Comparison of ENCODE assay signal across 19 mouse cellular contexts in the genomic region with DNA sequence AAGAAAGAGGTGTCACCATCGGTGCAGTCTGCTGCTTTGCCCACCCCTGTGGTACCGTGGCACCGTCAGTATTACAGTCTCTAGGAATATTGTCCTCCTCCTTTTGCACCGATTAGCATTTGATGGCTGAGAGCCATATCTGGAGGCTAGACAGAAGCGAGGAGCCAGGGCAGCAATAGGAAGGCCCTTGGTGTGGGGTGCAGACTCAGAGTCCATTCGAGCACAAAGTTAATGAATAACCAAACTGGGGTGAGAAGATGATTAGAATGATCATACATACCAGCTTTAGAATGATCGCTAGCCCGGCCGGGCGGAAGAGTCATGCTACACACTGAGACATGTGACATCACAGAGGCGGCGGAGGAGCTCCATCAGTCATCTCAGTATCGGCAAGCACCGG.
DNase-seq lines count a peak whose midpoint lies in the region; ATAC-seq lines count a peak whose summit lies in the region.
"Had no signal": no experiment of that assay in that cellular context is flagged by ENCODE, and none has a peak within 500 bp of the region (broad histone marks: within the 10 kb centered on the region; RNA-seq: fewer than 3 reads in every experiment).

No protein-coding gene starts in this region.

- DNase-seq in kidney, adult 8-10 months: peak; percentile 24 to 53
- DNase-seq in kidney, postnatal 14 days: peak; percentile 49
- no peak for DNase-seq in heart, embryonic 10.5 days (ENCODE audit: low spot score)
- DNase-seq in lung, postnatal 25 days (ENCODE audit: low spot score): no peak
- DNase-seq: adrenal gland, postnatal 25 days; cerebellum, adult 9-10 months; gastrocnemius, postnatal 14 days; heart, adult 2 months; thymus, adult 2 months; thymus, postnatal 4 days had no signal

- peaks cover 14% of the 10 kb centered on the region for H3K4me1 ChIP-seq in kidney, embryonic 14.5 days (ENCODE audit: control insufficient read depth, insufficient read depth, low read length)
- peaks cover 20% of the 10 kb centered on the region; the same call in 1 of the 2 replicates for H3K4me1 ChIP-seq in intestine, embryonic 15.5 days (replicated peaks)
- peaks cover 16% of the 10 kb centered on the region for H3K4me1 ChIP-seq in stomach, embryonic 16.5 days (ENCODE audit: control insufficient read depth, insufficient read depth, low read length)
- peaks cover 18% of the 10 kb centered on the region for H3K4me1 ChIP-seq in heart, embryonic 10.5 days

- H3K27ac ChIP-seq in kidney, embryonic 14.5 days (ENCODE audit: low read depth, low read length): no peak overlapping the region
- peak overlapping the region; percentile 58; the same call in 1 of the 2 replicates for H3K27ac ChIP-seq in intestine, embryonic 15.5 days
- H3K27ac ChIP-seq in stomach, embryonic 16.5 days (ENCODE audit: low read length): no peak overlapping the region
- H3K27ac ChIP-seq in heart, embryonic 10.5 days: no peak overlapping the region
- H3K27ac ChIP-seq: forebrain, embryonic 10.5 days; heart, adult 2 months; hindbrain, embryonic 12.5 days; liver, embryonic 14.5 days had no signal

- no peak overlapping the region for H3K4me3 ChIP-seq in kidney, embryonic 14.5 days (ENCODE audit: low read length)
- H3K4me3 ChIP-seq in intestine, embryonic 15.5 days (replicated peaks): no peak overlapping the region
- H3K4me3 ChIP-seq in stomach, embryonic 16.5 days (replicated peaks; ENCODE audit: low read length): no peak overlapping the region
- no peak overlapping the region for H3K4me3 ChIP-seq in heart, embryonic 10.5 days
- H3K4me3 ChIP-seq: forebrain, embryonic 10.5 days; heart, adult 2 months; hindbrain, embryonic 12.5 days had no signal

- 88% methylated on average over 14 of the region's 14 CpGs for WGBS in kidney, embryonic 14.5 days
- WGBS in intestine, embryonic 15.5 days: 69% methylated on average over 14 of the region's 14 CpGs
- 76% methylated on average over 14 of the region's 14 CpGs for WGBS in stomach, embryonic 16.5 days
- WGBS in heart, embryonic 10.5 days: 94% methylated on average over 14 of the region's 14 CpGs

- H3K36me3 ChIP-seq in kidney, embryonic 14.5 days (ENCODE audit: control insufficient read depth, insufficient read depth, low read length): no peaks in the 10 kb centered on the region
- H3K36me3 ChIP-seq in intestine, embryonic 15.5 days: no peaks in the 10 kb centered on the region
- no peaks in the 10 kb centered on the region for H3K36me3 ChIP-seq in stomach, embryonic 16.5 days (ENCODE audit: control insufficient read depth, insufficient read depth, low read length)
- 0 out of 2 replicates have a peak, but pooled peaks cover 3% of the 10 kb centered on the region for H3K36me3 ChIP-seq in heart, embryonic 10.5 days
- H3K36me3 ChIP-seq: hindbrain, embryonic 12.5 days had no signal

- ATAC-seq in kidney, embryonic 14.5 days (ENCODE audit: low FRiP score, low TSS enrichment): no peak
- peak; percentile 90 for ATAC-seq in intestine, embryonic 15.5 days
- peak; percentile 51; the same call in 1 of the 2 replicates for ATAC-seq in stomach, embryonic 16.5 days (ENCODE audit: insufficient read depth, low FRiP score)
- ATAC-seq: forebrain, embryonic 16.5 days; lung, postnatal 0 days had no signal

- H3K4me2 ChIP-seq in kidney, embryonic 14.5 days (replicated peaks; ENCODE audit: low read depth, low read length): no peak overlapping the region
- H3K4me2 ChIP-seq in intestine, embryonic 15.5 days (replicated peaks): no peak overlapping the region
- no peak overlapping the region for H3K4me2 ChIP-seq in stomach, embryonic 16.5 days (ENCODE audit: low read depth, low read length)
- H3K4me2 ChIP-seq: hindbrain, embryonic 12.5 days; midbrain, embryonic 11.5 days had no signal

- no peak overlapping the region for H3K9ac ChIP-seq in kidney, embryonic 14.5 days (ENCODE audit: low read depth, low read length)
- H3K9ac ChIP-seq in intestine, embryonic 15.5 days: no peak overlapping the region
- H3K9ac ChIP-seq in stomach, embryonic 16.5 days (ENCODE audit: low read length): no peak overlapping the region
- H3K9ac ChIP-seq: hindbrain, embryonic 12.5 days; liver, embryonic 14.5 days had no signal

- H3K27me3 ChIP-seq in kidney, embryonic 14.5 days (ENCODE audit: control insufficient read depth, insufficient read depth, low read length): no peaks in the 10 kb centered on the region
- no peaks in the 10 kb centered on the region for H3K27me3 ChIP-seq in intestine, embryonic 15.5 days (replicated peaks)
- no peaks in the 10 kb centered on the region for H3K27me3 ChIP-seq in stomach, embryonic 16.5 days (ENCODE audit: control insufficient read depth, insufficient read depth, low read length)
- peaks cover 7% of the 10 kb centered on the region; the same call in 1 of the 2 replicates for H3K27me3 ChIP-seq in heart, embryonic 10.5 days (ENCODE audit: insufficient read depth, poor library complexity, severe bottlenecking)

- H3K9me3 ChIP-seq in kidney, embryonic 14.5 days (ENCODE audit: control insufficient read depth, low read length): peaks cover 4% of the 10 kb centered on the region; the same call in 1 of the 2 replicates
- H3K9me3 ChIP-seq in intestine, embryonic 15.5 days: no peaks in the 10 kb centered on the region
- no peaks in the 10 kb centered on the region; the same call in 1 of the 2 replicates for H3K9me3 ChIP-seq in stomach, embryonic 16.5 days (replicated peaks; ENCODE audit: control insufficient read depth, low read length)
- H3K9me3 ChIP-seq in heart, embryonic 10.5 days: no peaks in the 10 kb centered on the region

Comparison
In these comparisons a context has a peak if more than half of its experiments do, and no peak if none do; other contexts are left out.
1. DNase-seq: peak in kidney, adult 8-10 months (2 of 2) and kidney, postnatal 14 days (single experiment); none in heart, embryonic 10.5 days (single experiment) and lung, postnatal 25 days (single experiment).